Mouse (Mus musculus): Measurements from ENCODE around the gene Csrnp3. TPM values are rescaled to one million over a fixed set of nuclear protein-coding genes. Genes with fewer than 3 reads are reported as not detected.

Gene Csrnp3
- total RNA-seq, 2 experiments from 2014 or later: 0.24 to 0.42 TPM

GRCm38 (mm10) chr2:65940351-65940750 lies 94.8 kb downstream of the Csrnp3 start:
- DNase-seq: peak; percentile 9 to 17

GRCm38 (mm10) chr2:65942346-65942745 lies 96.8 kb downstream of the Csrnp3 start:
- intact Hi-C loops (cut with DNase I): no loop called here
- DNase-seq: no peak

More at GRCm38 (mm10) chr2:65940351-65940750, 94.8 kb downstream of the Csrnp3 start:
- intact Hi-C loops (cut with DNase I): no loop called here

- DNase-seq: no peak
- intact Hi-C loops (cut with DNase I): no loop called here
Measured at GRCm38 (mm10) chr2:65948808-65949207, 103.2 kb downstream of the Csrnp3 start.

- intact Hi-C loops (cut with DNase I): no loop called here
- DNase-seq: peak; percentile 2 to 5
Measured at GRCm38 (mm10) chr2:65953726-65954340, 108.3 kb downstream of the Csrnp3 start.

- intact Hi-C loops (cut with DNase I): no loop called here
- DNase-seq: no peak
Measured at GRCm38 (mm10) chr2:65955804-65956203, 110.2 kb downstream of the Csrnp3 start.

- intact Hi-C loops (cut with DNase I): no loop called here
- DNase-seq: no peak
Measured at GRCm38 (mm10) chr2:65956727-65957126, 111.2 kb downstream of the Csrnp3 start.

- intact Hi-C loops (cut with DNase I): no loop called here
- no peak for DNase-seq
Measured at GRCm38 (mm10) chr2:65963420-65963819, 117.9 kb downstream of the Csrnp3 start.

- DNase-seq: no peak
- intact Hi-C loops (cut with DNase I): no loop called here
Measured at GRCm38 (mm10) chr2:65968810-65969209, 123.2 kb downstream of the Csrnp3 start.

- intact Hi-C loops (cut with DNase I): no loop called here
- no peak for DNase-seq
Measured at GRCm38 (mm10) chr2:65973907-65974306, 128.3 kb downstream of the Csrnp3 start.

GRCm38 (mm10) chr2:65975383-65975782 lies 129.8 kb downstream of the Csrnp3 start:
- DNase-seq: no peak
- intact Hi-C loops (cut with DNase I): no loop called here

GRCm38 (mm10) chr2:65979338-65980053 lies 133.9 kb downstream of the Csrnp3 start:
- DNase-seq: peak; percentile 34 to 46
- intact Hi-C loops (cut with DNase I): no loop called here

GRCm38 (mm10) chr2:65981470-65981869 lies 135.9 kb downstream of the Csrnp3 start:
- intact Hi-C loops (cut with DNase I): no loop called here
- DNase-seq: no peak

GRCm38 (mm10) chr2:65981965-65982364 lies 136.4 kb downstream of the Csrnp3 start:
- no peak for DNase-seq
- intact Hi-C loops (cut with DNase I): no loop called here

GRCm38 (mm10) chr2:65985706-65986105 lies 140.1 kb downstream of the Csrnp3 start:
- intact Hi-C loops (cut with DNase I): no loop called here
- no peak for DNase-seq

- peak in 1 of 2 experiments; percentile 7 for DNase-seq
- intact Hi-C loops (cut with DNase I): no loop called here
Measured at GRCm38 (mm10) chr2:65987069-65987468, 141.5 kb downstream of the Csrnp3 start.

GRCm38 (mm10) chr2:65987588-65987987 lies 142.0 kb downstream of the Csrnp3 start:
- no peak for DNase-seq
- intact Hi-C loops (cut with DNase I): no loop called here

- no peak for DNase-seq
- intact Hi-C loops (cut with DNase I): no loop called here
Measured at GRCm38 (mm10) chr2:65988788-65989187, 143.2 kb downstream of the Csrnp3 start.

GRCm38 (mm10) chr2:65990108-65990507 lies 144.5 kb downstream of the Csrnp3 start:
- DNase-seq: no peak
- intact Hi-C loops (cut with DNase I): no loop called here

- DNase-seq: no peak
- intact Hi-C loops (cut with DNase I): no loop called here
Measured at GRCm38 (mm10) chr2:65990754-65991153, 145.2 kb downstream of the Csrnp3 start.

GRCm38 (mm10) chr2:65993371-65993770 lies 147.8 kb downstream of the Csrnp3 start:
- no peak for DNase-seq
- intact Hi-C loops (cut with DNase I): no loop called here

GRCm38 (mm10) chr2:65994886-65995468 lies 149.4 kb downstream of the Csrnp3 start:
- intact Hi-C loops (cut with DNase I): no loop called here
- no peak for DNase-seq

GRCm38 (mm10) chr2:65998747-65999146 lies 153.2 kb downstream of the Csrnp3 start:
- intact Hi-C loops (cut with DNase I): no loop called here

More at GRCm38 (mm10) chr2:65998747-65999146, 153.2 kb downstream of the Csrnp3 start:
- DNase-seq: no peak
